Mouse (Mus musculus): ENCODE measurements around the gene Tmub2.

Gene Tmub2

DNA sequence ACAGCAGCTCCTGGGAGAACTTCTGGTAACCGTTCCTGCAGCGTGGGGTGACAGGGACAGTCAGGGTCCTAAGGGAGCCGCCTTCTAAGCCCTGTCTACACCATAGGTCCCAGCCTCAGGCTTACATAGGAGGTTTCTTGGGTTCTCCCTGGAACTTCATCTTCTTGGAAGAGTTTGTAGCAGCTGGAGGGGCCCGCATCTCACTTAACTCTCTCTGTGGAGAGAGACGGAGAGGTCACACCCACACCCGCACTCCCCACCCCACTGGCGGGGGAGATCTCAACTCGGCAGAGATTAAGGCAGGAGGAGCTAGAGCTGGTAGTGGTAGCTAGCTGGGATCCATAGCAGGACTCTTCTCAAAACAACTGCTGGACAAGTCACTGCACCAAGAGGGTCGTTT is 23.4 kb downstream of the Tmub2 start:
- DNase-seq (ENCODE audit: low spot score): no peak

GRCm38 (mm10) chr11:102308979-102309378 is 24.2 kb downstream of the Tmub2 start:
- peak; percentile 98 for DNase-seq (ENCODE audit: low spot score)

DNA sequence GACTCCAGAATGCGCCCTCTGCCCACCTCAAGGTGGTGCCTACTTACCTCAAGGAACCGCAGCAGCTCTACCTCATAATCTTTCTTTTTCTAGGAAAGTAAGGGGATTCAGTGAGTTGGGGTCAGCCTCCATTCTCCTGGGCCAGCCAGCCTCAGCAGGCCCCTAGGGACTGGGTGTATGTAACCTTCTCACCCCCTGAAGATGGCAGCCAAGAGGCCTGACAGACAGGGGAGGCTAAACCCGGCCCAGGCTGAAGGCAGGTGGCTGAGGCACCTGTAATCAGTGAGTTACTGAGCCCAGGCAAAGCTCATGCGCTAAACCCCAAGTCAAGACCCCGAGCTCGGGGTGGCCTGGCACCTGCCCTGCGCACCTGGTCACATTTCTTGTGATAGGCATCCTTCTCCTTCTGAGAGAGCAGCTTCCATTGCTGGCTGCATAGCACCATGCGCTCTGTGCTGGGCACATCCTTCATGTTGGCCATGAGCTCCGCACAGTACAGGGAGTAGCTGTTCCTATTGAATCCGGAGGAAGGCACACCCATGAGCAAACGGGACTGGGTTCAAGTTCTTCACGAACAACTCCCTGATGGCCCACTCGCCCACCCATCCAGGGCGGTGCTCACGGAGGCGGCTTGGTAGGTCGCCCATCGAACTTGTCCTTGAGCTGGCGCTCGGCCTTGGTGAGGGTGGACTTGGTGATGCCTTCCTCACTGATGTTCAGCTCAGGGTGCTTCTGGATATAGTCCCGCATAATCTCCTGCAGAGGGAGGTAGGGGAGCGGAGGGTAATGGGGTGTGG is 25.3 kb downstream of the Tmub2 start:
- DNase-seq (ENCODE audit: low spot score): no peak

GRCm38 (mm10) chr11:102310768-102311695 is 26.3 kb downstream of the Tmub2 start:
- no peak for DNase-seq (ENCODE audit: low spot score)

- DNase-seq (ENCODE audit: low spot score): no peak
These were observed 27.2 kb downstream of the Tmub2 start for GRCm38 (mm10) chr11:102311966-102312365.

DNA sequence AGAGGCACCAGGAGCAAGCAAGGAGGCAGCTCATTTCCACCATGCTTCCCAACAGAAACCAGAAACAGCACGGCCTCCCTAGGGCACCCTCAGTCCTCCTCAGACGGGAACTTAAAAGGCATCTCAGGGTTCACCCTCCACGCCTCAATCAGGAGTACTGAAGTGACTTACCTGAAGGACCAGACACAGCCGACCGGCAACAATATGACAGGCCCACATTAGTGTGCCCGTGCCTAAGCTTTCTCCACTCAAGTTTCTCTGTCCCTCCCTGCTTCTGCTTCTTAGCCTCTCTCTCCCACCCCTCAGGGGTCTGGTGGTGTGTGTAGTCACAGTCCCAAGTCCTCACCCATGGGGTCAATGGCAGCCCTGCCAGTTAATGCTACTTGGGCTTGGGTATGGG is 27.9 kb downstream of the Tmub2 start:
- no peak for DNase-seq (ENCODE audit: low spot score)

DNA sequence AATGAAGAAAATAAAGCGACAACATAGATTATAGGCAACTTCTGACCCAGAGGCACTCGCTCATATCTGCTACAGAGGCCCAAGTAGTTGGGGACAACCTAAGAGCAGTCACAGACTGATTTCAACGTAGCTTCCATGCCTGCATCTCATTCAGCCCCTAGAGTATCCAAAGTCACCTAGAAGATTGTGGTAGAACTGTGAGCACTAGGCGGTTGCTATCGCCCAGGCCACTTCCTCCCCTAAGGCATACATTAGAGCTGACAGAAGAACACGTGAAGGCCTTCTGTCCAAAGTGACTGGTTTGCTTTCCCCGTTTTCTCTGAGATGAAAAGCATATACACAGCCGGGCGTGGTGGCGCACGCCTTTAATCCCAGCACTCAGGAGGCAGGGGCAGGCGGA is 29.6 kb downstream of the Tmub2 start:
- DNase-seq (ENCODE audit: low spot score): no peak

GRCm38 (mm10) chr11:102315690-102316571 is 31.2 kb downstream of the Tmub2 start:
- no peak for DNase-seq (ENCODE audit: low spot score)

GRCm38 (mm10) chr11:102316572-102317297 is 32.0 kb downstream of the Tmub2 start:
- DNase-seq (ENCODE audit: low spot score): peak; percentile 92

- DNase-seq (ENCODE audit: low spot score): peak; percentile 55
These were observed 32.7 kb downstream of the Tmub2 start for GRCm38 (mm10) chr11:102317298-102317900.

- DNase-seq (ENCODE audit: low spot score): peak; percentile 75
These were observed 33.3 kb downstream of the Tmub2 start for GRCm38 (mm10) chr11:102317901-102318575.

DNA sequence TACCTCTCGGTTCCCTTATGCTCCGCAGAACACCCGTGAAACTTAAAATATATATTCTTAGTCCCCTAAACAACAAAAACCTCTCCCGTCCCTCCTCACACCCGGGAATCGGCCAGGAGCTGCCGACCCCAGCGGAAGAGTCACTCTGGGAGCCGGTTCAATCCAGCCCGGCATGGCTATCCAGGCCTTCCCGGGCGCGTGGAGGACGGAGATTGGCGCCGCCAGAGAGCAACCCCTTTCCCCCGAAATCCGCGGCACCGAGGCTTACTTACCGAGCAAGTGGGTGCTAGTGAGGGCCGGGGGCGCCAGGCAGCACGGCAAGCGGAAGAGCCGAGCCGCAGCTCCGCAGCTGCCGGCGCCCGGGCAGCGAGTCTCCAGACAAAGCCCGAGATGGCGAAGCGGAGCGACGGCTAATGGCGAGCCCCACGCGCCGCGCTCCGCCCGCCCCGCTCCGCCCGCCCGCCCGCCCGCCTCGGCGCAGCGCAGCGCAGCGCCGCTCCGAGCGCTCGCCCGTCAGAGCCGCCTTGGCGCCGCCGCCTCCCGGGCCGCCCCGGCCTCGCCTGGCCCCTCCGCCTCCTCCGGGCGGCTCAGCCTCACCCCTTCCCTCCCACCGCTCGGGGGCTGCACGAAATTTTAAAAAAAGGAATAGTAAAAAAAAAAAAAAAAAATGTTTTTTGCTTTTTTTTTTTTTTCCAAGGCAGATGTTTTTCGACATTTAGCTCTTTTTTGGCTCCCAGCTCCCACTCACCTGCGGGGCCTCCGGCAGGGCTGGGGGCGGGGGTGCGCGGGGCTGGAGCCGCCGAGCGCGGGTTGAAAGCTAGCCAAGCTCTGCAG is 34.1 kb downstream of the Tmub2 start:
- peak; percentile 60 for DNase-seq (ENCODE audit: low spot score)

- peak; percentile 82 for DNase-seq (ENCODE audit: low spot score)
These were observed 34.7 kb downstream of the Tmub2 start, which contains the start of gene Ubtf for GRCm38 (mm10) chr11:102319410-102319792. Gene Ubtf (minus strand): TSS chr11:102319742.

DNA sequence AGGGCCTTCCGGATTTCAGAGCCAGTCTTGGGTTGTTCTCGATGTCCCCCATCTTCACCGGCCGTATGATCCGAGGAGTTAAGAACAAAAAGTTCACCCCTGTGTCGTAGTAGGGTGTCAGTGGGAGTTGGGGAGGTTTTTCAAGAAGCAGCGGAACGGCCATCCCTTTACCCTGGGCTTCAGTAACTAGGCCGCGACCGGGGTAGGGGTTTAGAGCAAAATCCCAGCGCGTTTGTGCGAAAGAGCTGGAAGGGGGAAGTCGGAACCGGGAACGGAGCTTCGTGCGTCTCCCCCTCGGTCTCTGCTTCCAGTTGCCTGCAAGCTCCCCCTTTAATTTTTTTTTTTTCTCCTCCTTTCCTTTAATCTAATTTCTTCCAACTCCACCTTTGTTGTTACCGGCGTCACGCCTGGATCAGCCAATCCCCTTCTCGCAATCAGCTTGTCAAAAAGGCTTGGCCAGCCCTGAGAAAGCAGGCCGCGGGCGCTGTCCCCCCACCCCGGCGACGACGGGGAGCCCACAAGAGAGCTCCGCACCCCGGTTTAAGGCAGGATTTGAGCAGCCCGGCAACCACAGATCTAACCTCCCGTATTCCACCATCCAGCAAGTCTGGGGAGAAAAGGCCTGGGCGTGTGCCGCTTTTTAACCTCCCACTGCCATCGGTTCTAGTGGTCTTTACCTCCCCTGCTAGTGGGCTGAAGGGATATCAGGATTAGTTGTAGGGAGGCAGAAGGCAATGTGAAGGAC is 35.4 kb downstream of the Tmub2 start:
- DNase-seq (ENCODE audit: low spot score): peak; percentile 88

DNA sequence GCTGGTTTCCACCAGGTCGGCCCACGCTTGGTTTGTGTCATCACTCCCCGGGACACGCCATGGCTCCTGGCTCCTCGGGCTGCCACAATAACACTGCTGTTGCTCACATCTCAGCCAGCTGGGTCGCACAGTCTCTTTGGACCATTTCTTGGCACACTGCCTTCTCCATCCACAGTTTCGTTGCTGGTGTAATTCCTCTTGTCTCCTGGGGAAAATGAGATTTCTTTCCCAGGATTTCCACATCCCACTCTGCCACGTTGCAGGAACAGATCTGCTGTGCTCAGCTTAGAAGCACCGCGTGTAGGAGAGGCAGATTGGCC is 35.9 kb downstream of the Tmub2 start:
- DNase-seq (ENCODE audit: low spot score): peak; percentile 72

- no peak for DNase-seq (ENCODE audit: low spot score)
These were observed 37.2 kb downstream of the Tmub2 start for GRCm38 (mm10) chr11:102321931-102322330.

- no peak for DNase-seq (ENCODE audit: low spot score)
These were observed 38.8 kb downstream of the Tmub2 start for GRCm38 (mm10) chr11:102323516-102323915.

DNA sequence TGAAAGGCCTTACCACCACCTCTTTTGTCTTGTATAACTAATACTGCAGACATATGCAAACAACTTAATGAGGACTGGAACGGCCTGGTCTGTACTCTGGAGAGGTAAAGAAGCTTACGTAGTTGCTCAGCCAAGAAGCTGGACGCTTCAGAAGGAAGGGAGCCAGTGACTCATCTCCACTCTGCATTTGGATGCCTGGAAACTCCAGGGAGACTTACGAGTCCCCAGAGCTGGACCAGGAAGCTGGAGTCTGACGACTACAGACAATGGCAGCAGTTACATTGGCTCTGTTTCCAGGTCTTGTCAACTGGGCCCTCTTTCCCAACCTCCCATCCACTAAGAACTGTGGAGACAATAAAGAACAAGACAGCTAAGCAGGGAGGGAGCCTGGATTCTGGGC is 42.5 kb downstream of the Tmub2 start:
- DNase-seq (ENCODE audit: low spot score): peak; percentile 28

DNA sequence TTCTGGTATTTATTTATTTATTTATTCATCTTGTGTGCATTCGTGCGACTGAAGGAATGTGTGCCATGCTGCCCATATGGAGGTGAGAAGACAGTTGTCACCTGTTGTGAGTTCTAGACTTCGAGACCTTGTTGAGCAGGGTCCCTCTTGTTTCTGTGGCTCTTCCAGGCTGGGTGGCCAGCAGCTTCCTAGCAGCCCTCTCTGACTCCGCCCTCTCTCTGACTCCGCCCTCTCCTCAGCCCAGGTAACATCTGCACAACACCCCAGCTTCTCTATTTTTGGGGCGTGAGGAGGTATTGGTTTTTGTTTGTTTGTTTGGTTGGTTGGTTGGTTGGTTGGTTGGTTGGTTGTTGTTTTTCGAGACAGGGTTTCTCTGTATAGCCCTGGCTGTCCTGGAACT is 43.1 kb downstream of the Tmub2 start:
- no peak for DNase-seq (ENCODE audit: low spot score)

All from urinary bladder, postnatal 14 days (tissue).